Mouse (Mus musculus): Measurements from ENCODE around the gene Lbhd1.

Lbhd1 gene

DNA sequence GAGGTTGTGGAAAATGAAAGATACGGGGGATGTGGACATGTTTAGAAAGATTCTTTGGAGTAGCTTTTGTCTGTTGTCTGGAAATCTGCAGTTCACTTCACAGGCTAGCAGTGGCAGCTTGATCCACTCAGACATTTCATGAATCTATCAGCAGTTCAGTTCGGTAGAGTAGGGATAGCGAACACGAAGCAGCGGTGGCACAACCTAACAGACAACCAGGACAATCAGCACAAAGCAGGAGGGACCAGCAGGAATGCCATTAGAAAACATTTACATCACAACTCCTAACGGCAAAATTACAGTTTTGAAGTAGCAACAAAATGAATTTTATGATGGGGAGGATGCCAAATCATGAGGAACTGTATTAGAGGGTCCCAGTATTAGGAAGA, 36.1 kb downstream of the Lbhd1 start:
- DNase-seq: no peak

DNA sequence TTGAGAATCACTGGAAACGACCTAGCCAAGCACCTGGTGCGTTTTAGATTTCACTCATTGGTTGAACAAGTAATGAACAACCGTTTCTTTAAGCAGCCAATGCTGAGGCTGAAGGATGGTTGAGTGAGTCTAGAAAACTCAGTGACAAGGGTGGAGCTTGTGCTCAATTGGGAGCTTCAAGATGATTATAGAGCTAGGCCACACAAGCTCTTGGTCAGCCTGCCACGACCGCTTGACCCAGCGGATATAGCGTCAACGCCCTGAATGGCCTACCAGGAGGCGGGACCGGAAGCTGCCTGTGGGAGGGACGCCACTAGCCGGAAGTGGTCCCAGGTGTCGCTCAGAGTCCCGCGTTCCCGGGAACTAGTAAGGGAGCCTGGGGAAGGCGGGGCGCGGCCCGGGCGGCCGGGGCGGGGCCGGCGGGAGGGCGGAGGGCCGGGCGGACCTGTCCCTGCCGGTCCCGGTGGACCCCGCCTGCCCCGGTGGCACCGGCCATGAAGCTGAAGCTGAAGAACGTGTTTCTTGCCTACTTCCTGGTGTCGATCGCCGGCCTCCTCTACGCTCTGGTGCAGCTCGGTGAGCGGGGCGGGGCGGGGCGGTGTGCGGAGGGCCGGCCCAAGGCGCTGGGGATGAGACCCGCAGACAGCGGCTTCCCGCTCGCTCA, 36.7 kb downstream of the Lbhd1 start, which contains the start of gene B3gat3:
TSS of gene B3gat3 (plus strand) at position 302 of the 664 bp plus-strand sequence.
- peak; percentile 96 to 98 for DNase-seq

DNA sequence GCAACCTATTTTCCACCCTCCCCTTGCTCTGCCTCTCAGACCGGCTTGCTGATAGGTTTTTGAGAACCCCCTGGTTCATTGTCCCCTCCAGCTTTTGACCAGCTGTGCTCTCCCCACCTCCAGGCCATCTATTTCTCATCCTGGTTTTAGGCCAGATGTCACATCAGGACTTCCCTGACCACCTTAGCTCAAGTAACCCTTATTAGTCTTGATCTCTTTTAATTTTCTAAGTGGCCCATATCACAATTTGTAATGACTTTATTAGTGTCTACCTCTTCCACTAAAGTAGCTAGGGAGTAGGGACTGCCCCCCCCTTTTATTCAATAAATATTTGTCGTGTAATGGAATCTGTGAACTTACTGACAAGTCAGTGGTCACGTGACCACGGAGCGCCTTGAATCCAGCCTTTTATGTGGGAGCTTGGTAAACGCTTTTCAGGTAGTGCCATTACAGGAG, 37.3 kb downstream of the Lbhd1 start:
- peak in 1 of 2 experiments; percentile 51 for DNase-seq

DNA sequence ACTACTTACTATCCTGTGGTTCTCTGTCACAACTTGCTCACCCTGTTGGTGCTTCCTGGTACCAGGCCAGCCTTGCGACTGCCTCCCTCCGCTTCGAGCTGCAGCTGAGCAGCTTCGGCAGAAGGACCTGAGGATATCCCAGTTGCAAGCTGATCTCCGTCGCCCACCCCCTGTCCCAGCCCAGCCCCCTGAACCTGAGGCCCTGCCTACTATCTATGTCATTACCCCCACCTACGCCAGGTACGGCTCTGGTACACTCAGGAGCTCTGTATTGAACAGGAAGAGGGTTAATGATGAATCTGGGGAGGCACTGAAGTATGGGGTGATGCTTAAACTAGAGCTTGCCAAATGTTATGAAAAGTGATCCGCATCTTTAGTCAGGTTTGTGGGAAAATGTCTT, 38.2 kb downstream of the Lbhd1 start:
- DNase-seq: no peak

DNA sequence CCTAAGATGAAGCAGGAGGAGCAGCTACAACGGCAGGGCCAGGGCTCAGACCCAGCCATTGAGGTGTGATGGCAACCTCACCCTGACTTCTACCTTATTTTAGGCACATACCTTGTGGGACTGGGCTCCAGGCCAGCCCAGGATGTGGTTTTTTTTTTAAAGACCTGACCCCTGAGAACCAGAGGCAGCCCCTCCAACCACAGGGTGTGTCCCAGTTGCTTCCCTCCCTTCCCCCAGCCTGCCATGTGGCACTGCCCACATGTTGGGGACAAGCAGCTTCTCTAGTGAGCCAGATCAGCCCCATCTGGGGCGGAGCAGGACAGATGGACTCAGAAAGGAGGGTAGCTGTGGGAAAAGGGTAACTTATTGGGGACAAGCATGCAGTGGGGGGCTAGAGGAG, 43.2 kb downstream of the Lbhd1 start:
- no peak for DNase-seq

DNA sequence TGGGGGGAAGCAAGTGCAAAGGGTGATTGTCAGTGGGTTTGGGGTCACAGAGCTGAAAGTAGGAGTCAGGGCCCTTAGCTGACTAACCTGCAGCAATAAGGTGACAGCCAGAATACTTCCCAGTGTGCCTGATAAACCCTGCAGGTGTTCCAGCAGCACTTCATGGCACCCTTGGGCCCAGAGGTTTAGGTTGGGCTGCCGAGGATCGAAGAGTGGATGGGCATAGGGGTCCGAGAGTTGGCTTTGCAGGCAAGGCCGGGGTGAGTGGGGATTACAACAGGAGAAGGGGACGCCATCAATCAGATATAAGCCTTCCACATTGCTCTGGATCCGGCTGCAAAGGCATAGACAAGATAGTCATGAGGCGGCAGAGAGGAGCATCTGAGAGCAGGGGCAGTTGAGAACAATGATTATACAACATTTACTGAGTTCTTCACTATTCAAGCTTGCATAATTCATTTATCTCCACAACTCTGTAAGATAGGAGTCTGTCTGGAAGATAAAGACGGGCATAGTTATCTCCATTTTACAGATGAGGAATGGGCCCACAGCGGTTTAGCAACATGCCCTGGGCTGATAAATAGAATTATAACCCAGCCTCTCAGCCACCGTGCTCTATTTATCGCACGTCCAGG, 44.5 kb downstream of the Lbhd1 start:
- no peak for DNase-seq

DNA sequence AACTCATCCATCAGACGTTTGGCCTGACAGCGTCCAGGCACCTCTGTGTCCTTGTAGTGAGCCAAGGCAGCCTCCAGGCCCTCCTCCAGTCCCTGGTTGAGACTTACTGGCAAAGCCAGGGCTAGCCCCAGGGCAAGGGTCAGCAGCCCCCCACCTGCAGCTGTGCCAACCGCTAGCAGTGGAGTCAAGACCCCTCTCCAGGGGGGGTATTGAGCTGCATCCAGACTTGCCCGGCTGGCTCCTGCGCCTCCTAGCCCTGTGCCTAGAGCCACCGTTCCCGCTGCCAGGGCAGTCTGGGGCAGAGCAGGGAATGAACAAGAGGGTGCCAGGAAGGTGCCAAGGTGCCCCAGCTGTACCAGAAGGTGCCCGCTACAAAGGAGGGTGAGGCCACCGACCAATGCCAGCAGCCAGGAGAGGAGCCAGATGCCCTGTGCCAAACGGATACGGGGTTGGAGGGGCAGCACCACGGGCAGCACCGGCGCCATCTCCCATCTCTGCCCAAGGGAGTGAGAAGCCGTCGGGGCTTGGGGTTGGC, 45.2 kb downstream of the Lbhd1 start:
- no peak for DNase-seq

DNA sequence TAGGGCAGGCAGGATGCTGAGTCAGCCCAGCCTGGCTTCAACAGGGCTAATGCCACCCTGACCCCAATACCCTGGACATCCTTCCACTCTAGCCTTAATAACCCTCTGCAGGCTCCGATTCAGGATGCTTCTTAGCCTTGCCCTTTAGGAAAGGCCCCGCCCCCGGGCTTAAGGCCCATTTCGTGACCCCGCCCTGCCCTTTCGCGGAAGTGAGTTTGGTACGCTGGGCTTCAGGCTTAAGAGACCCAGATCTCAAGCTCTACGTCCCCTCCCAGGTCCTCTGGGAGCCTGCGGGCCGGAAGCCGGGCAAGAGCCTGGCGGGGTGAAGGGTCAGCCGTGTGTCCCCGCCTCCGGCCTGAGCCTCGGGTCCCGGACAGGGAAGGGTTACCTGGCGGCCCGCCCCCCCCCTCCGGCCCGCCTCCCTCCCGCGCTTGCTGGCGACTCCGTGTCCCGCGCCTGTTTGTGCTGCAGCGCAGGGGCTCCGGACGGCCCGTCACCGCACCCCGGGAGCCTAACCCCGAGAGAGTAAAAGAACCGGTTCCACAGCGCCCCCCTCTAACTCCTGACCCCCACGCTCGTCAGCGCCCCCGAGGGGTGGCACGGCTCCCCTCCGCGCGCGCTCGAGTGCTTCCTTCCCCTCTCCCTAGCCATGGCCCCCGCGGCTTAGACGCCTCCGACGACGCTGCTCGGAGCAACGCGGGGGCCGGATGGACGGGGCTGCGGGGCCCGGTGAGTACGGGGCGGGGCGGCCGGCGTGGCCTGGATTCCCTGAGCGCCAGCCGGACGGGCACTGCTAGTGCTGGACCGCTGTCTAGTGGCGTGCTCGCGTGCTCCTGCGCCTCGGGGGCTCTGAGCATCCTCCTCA, 45.9 kb downstream of the Lbhd1 start, which contains the start of the genes Rom1 and Eml3:
TSS of gene Rom1 (minus strand) at position 133 of the 865 bp plus-strand sequence.
TSS of gene Eml3 (plus strand) at position 329 of the 865 bp plus-strand sequence.
- peak; percentile 94 to 95 for DNase-seq

DNA sequence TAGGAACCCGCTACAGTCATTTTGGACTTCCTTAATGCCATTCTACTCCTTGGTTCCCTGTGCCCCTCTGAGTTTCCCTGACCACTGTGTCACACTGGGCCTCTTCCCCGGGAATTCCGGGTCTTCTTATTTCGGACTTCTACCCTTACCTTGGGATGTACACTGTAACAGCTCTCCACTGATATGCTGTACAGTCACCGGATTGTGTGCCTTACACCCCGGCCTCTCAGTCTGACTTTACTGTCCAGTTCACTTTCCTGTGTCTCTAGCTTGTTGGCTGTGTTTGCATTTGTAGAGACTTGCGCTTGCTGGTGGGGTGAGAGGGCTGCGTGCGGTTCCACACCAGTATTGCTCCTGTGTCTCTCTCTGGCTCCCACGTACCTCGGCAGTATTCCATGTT, 46.6 kb downstream of the Lbhd1 start:
- DNase-seq: no peak

DNA sequence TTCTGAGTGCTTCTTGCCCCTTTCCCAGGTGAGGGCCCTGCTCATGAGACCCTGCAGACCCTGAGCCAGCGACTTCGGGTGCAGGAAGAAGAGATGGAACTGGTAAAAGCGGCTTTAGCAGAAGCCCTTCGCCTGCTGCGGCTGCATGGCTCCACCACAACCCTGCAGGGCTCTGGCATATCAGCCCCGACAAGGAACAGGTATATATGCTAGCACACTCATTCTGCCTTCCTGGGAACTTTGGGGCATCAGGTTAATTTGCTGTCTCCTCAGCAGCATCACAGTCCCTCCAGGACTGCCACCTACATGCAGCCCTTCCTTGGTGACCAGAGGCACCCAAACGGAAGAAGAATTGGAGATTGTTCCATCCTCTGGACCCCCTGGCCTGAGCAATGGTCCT, 47.2 kb downstream of the Lbhd1 start:
- no peak for DNase-seq

DNA sequence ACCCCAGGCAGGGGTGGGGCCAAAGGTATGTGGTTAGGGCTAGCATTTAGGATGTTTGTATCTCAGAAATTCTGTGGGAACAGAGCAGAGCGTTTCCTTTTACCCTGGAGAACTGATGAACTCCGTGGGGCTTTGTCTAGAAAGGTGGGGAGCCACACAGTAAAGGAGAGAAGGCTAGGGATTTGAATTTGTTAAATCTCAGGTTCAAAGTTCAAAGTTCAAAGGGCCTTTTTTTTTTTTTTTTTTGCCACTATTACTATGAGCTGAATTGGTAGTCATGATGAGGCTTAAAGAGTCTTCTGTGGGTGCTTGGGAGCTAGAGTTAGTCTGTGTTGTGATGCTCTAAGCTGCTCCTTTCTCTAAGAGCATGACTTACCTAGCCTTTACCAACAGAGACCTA, 53.2 kb downstream of the Lbhd1 start:
- DNase-seq: no peak

DNA sequence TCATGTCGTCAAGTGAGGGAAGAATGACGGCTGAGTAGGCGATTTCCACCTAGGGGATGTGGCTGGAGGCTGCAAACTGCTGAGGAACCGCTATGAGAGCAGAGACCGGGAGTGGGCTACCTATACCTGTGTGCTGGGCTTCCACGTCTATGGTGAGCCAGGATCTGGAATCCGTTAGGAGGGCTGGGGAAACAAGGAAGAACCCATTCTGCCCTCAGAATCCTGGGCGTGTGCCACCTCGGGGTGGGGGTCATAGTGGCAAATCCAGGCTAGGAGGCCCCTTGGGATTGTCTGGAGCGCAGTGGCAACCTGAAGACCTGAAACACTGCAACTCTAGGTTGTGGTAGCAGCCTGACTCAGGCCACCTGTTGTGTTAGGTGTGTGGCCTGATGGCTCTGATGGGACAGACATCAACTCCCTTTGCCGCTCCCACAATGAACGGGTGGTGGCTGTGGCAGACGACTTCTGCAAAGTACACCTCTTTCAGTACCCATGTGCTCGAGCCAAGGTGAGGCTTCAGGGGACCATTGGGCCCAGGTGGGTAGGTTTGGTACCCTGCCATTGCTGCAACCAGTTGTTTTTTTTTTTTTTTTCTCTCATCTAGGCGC, 57.1 kb downstream of the Lbhd1 start:
- no peak for DNase-seq

DNA sequence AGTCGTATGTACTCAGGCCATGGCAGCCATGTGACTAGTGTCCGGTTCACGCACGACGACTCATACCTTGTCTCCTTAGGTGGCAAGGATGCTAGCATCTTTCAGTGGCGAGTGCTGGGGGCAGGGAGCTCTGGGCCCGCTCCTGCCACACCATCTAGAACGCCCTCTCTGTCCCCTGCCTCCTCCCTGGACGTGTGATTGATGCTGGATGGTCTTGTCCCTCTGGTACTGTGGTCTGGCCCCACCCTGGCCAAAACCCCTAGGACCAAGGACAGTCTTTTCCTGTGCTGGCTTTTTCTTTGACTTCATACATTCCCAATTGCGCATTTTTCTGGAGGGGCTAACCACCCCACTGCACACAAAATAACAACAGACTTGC, 57.6 kb downstream of the Lbhd1 start:
- no peak for DNase-seq

DNA sequence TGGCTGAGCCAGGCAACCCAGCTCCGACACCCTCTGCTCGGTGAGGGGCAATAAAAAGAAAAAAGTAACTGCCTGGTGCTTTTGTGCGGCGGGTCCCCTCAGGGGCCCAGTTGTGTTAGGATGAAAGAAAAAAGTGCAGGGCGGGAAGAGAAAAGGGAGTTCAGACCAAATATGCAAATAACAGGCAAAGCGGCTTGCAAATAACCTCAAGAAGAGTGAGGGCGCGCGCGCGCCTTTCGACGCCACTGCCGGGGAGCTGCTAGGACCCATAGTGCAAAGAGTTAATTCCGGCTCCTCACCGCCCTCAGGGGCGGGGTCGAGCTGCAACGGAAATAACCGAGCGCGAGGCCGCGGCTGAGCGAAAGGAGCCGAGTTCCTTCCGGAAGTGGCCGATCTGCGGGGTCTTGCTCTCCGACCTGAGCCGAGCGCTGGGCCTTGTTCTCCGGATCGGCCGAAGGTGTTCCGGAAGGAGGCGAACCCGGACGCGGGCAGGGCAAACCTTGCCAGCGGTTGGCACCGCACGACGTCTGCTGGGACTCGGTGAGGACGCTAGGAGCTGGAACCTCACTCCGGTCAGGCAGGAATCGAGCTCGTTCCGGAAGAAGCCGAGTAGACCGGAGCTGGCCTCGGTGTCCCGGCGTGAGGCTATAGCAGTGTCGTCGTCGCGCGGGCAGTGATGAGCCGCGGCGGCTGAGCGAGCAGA, 58.1 kb downstream of the Lbhd1 start, which contains the start of gene Mta2:
TSS of gene Mta2 (plus strand) at position 361 of the 703 bp plus-strand sequence.
- DNase-seq: peak; percentile 93 to 96
